Mouse (Mus musculus) hindbrain, embryonic 15.5 days (tissue): Measurements from ENCODE around the gene Atrn. TPM values are rescaled to one million over a fixed set of nuclear protein-coding genes. Genes with fewer than 3 reads are reported as not detected.

ENCODE experiments used
- ATAC-seq: fragments of 200-750 bp; cut with Nextera tagmentation; 2 replicates; pipeline ENCODE4 v1.8.0; 2017; ENCODE audit warnings: low read depth, moderate number of reproducible peaks, moderate TSS enrichment; ENCODE audit not compliant: low FRiP score
- H3K27ac ChIP-seq: fragments of 300-500 bp; sonication (generic); replicated peaks from 2 replicates; pipeline ENCODE4 v1.5.1; 2015; ENCODE audit warnings: mild to moderate bottlenecking, inconsistent platforms
- H3K27me3 ChIP-seq: fragments of 300-500 bp; sonication (generic); 2 replicates; pipeline ENCODE4 v1.6.1; 2015; ENCODE audit warnings: control low read depth, inconsistent platforms
- H3K36me3 ChIP-seq: fragments of 300-500 bp; sonication (generic); 2 replicates; pipeline ENCODE4 v1.6.1; 2015; ENCODE audit warnings: control low read depth, inconsistent platforms
- H3K4me1 ChIP-seq: fragments of 300-500 bp; sonication (generic); replicated peaks from 2 replicates; pipeline ENCODE4 v1.6.1; 2015; ENCODE audit warnings: control low read depth, inconsistent platforms
- H3K4me2 ChIP-seq: fragments of 300-500 bp; sonication (generic); 2 replicates; pipeline ENCODE4 v1.6.1; 2015; ENCODE audit warnings: moderate library complexity, mild to moderate bottlenecking, inconsistent platforms
- H3K4me3 ChIP-seq: fragments of 300-500 bp; sonication (generic); 2 replicates; pipeline ENCODE4 v1.5.1; 2015; ENCODE audit warnings: mild to moderate bottlenecking, inconsistent platforms
- H3K9ac ChIP-seq: fragments of 300-500 bp; sonication (generic); 2 replicates; pipeline ENCODE4 v1.6.1; 2015; ENCODE audit warnings: inconsistent platforms
- H3K9me3 ChIP-seq: fragments of 300-500 bp; sonication (generic); 2 replicates; pipeline ENCODE4 v1.6.1; 2016; ENCODE audit warnings: control low read depth, inconsistent platforms
- WGBS: fragments of 180-500 bp; shearing (Covaris S2); methylation state at CpG from one replicate; pipeline ENCODE4 v1.1.7; 2015; 5-methylcytosine and 5-hydroxymethylcytosine counted together
- polyA plus RNA-seq: library from polyadenylated mRNA; unstranded; fragments of >200 nt; fragmentation: Nextera tagmentation; extraction: Ambion mirVana; gene quantifications from 2 replicates; pipeline ENCODE4 v1.2.1, GENCODE M21; 2015

Atrn gene
- polyA plus RNA-seq, 1 experiment from 2014 or later, result 14.8 TPM

DNA sequence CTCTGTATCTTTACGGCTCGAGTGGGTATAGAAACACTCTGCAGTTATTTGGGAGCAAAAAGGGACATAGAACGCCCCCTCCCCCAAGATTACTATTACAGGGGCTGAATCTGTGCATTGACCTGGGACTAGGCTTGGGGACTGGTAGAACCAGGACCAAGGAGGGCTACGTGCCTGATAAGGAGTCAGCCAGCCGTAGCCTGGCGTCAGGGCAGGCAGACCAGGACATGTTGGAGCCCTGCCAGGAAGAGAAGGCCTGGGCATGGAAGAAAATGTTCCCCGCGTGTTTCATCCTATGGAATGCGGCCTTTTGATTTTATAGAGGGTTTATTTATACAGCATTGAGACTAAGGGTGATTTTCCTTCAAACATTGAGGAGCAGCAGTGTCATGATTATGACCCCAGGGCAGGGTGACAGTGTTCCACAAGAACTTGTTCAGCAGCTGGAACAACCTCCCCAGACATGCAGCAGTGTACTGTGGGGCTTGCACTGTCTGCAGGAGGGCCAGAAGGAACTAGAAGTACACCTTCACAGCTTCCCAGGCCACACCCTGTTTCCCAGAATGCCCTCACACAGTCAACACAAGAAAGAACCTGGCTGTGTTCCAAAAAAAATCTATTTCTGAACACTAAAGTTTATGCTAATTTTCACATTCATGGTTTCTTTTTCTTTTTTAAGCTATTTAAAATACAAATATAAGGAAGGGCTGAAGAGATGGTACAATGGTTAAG is 138.9 kb downstream of the Atrn start:
- H3K36me3 ChIP-seq, result no peaks in the 10 kb centered on the region
- H3K9ac ChIP-seq, result no peak overlapping the region
- no peak for ATAC-seq
- no peak overlapping the region for H3K4me2 ChIP-seq
- 77% methylated on average over 9 of the region's 9 CpGs for WGBS
- H3K4me3 ChIP-seq, result no peak overlapping the region
- H3K27me3 ChIP-seq, result 0 out of 2 replicates have a peak, but pooled peaks cover 11% of the 10 kb centered on the region
- H3K27ac ChIP-seq, result no peak overlapping the region
- H3K4me1 ChIP-seq, result peaks cover 16% of the 10 kb centered on the region
- no peaks in the 10 kb centered on the region for H3K9me3 ChIP-seq

DNA sequence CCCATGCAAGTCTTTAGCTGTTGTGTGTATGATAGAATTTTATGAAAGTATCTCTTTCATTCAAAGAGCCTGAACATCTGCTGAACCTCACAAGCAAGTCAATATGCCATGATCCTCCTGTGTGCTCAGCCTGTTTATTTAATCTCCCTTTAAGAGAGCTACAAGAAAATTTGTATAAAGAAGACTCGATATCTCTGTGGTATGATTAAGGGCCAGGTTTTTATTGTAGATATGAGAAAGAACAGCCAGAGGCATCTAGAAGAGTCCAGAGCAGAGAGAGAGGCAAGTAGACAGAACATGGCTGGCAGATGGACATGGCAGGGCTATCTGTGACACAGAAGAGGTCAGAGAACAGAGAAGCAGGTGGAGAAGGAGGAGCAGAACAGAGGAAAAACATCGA is 139.7 kb downstream of the Atrn start:
- H3K36me3 ChIP-seq, result no peaks in the 10 kb centered on the region
- 95% methylated on average over 2 of the region's 2 CpGs for WGBS
- no peak for ATAC-seq
- no peak overlapping the region for H3K9ac ChIP-seq
- no peaks in the 10 kb centered on the region for H3K9me3 ChIP-seq
- no peak overlapping the region for H3K27ac ChIP-seq
- H3K4me1 ChIP-seq, result peaks cover 7% of the 10 kb centered on the region
- H3K4me3 ChIP-seq, result no peak overlapping the region
- H3K27me3 ChIP-seq, result 0 out of 2 replicates have a peak, but pooled peaks cover 11% of the 10 kb centered on the region
- H3K4me2 ChIP-seq, result no peak overlapping the region

DNA sequence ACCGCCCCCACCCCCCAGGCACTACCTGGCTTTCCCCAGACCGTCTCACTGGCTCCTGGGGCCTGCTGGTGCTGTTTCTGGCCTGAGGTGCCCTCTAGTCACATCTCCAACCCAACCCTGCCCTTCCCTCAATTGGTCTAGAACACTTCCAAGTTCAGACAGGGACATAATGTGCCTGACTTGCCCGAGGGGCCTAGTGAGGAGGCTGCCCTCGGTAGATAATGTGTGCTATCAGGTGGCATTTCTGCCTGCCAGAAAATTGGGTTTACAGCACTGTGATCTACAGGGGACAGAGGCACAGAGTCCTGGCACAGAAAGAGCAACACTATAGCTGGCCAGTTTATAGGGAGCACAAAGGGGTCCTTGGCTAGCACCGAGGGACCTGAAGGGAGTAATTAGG is 145.7 kb downstream of the Atrn start:
- Histone ChIP-seq H3K4me3 (no peak overlapping the region), H3K9me3 (no peaks in the 10 kb centered on the region), H3K4me2 (no peak overlapping the region), H3K36me3 (no peaks in the 10 kb centered on the region), H3K9ac (no peak overlapping the region), H3K27ac (no peak overlapping the region), H3K4me1 (peaks cover 29% of the 10 kb centered on the region), H3K27me3 (peaks cover 48% of the 10 kb centered on the region)
- ATAC-seq, result no peak
- 74% methylated on average over 5 of the region's 5 CpGs for WGBS

DNA sequence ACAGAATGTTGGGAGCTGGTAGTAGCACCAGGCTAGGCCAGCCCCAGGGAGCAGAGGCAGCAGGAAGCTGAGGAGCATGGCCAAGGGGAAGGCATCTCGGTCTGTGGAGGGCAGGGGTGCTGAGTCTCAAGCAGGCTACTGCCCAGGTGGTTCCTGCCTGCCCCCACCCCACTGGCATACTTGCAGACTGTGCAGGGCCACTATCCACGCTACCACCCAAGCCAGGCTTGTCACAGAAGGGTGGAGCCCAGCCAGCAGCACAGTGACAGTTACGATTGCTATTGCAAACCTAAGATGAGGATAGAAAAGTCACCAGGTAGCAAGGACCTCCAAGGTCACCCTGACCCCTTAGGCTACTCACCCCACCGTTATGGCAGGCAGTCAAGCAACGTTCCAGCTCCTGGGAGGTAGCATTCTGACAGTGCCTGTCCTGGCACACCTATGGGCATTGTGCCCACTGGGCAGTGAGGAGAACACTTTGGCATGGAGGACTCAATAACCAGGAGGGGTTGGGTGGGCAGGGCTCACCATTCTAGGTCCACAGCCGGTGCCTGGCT is 146.6 kb downstream of the Atrn start:
- peaks cover 29% of the 10 kb centered on the region for H3K4me1 ChIP-seq

DNA sequence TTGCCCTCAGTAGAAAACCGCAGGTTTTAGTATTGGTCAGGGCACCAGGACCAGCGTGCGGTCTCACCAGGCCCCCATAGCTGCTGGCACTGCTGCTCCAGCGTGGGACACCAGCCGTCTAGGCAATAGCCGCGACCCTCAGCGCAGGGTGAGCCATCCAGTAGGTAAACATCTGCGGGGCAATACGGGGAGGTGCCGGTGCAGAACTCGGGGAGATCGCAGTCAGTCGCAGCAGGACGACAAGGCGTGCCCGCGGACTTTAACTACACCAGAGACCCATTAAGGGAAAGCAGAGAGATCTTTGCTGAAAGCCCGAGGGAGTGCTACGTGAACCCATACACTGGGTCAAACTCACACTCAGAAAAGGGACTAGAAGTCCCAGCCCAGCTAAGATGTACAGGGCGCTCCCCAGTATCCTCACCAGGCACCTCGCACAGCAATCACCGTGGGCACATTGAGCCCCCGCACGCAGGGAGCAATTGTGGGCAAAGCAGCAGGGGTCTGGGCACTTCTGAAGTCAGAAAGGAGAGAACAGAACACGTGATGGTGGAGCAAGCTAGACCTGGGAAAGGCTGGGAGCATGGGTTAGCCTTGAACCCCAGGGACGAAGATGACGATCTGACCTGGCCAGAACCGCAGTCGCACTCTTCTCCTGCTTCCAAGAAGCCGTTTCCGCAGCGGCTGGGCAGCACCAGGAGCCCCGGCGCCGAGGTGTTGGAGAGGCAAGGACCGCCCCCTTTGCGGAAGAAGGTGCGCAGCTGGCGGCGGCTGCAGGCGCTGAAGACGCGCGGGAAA is 147.8 kb downstream of the Atrn start:
- Histone ChIP-seq H3K4me2 (peak overlapping the region; percentile 62), H3K9ac (peak overlapping the region; percentile 29; the same call in 1 of the 2 replicates), H3K4me3 (peak overlapping the region; percentile 34), H3K36me3 (no peaks in the 10 kb centered on the region), H3K4me1 (peaks cover 29% of the 10 kb centered on the region), H3K27ac (no peak overlapping the region), H3K9me3 (no peaks in the 10 kb centered on the region), H3K27me3 (peaks cover 48% of the 10 kb centered on the region)
- no peak for ATAC-seq
- 2% methylated on average over 45 of the region's 45 CpGs for WGBS

More for the DNA sequence above, 146.6 kb downstream of the Atrn start:
- no peak for ATAC-seq
- Histone ChIP-seq H3K27me3 (peaks cover 48% of the 10 kb centered on the region), H3K9me3 (no peaks in the 10 kb centered on the region), H3K4me3 (no peak overlapping the region), H3K4me2 (no peak overlapping the region), H3K36me3 (no peaks in the 10 kb centered on the region), H3K27ac (no peak overlapping the region), H3K9ac (no peak overlapping the region)
- WGBS, result 68% methylated on average over 6 of the region's 6 CpGs

DNA sequence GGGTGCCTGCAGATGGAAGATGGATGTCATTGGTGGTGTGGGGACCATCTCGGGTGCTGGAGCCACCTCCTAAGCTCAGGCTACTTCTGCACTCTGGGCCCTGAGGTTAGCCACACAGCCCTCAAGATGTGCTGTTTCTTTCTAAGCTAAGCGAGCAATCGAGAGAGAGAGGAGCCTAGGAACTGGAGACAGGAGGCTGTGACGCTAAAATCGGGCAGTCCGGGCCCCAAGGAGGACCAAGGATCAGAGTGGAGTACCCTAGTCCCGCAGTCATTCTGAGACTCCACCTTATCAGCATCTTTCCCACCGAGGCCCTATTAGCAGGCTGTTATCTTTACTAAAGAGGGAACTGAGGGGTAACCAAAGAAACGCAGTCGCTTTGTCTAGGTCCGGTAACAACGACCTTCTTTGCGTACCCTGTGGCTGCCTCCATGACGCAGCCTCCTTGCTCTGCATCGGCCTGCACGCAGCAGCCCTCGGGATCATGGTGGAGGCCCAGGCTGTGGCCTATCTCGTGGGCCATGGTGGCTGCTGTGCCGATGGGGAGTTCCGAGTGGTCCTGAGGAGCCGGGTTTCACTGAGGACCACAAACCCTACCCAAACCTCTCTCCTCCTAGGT is 148.5 kb downstream of the Atrn start:
- 4% methylated on average over 21 of the region's 21 CpGs for WGBS
- Histone ChIP-seq H3K9me3 (no peaks in the 10 kb centered on the region), H3K27ac (no peak overlapping the region), H3K4me1 (peaks cover 31% of the 10 kb centered on the region), H3K9ac (peak overlapping the region; percentile 29; the same call in 1 of the 2 replicates), H3K27me3 (peaks cover 48% of the 10 kb centered on the region), H3K36me3 (no peaks in the 10 kb centered on the region), H3K4me3 (peak overlapping the region; percentile 34), H3K4me2 (peak overlapping the region; percentile 62)
- ATAC-seq, result no peak

DNA sequence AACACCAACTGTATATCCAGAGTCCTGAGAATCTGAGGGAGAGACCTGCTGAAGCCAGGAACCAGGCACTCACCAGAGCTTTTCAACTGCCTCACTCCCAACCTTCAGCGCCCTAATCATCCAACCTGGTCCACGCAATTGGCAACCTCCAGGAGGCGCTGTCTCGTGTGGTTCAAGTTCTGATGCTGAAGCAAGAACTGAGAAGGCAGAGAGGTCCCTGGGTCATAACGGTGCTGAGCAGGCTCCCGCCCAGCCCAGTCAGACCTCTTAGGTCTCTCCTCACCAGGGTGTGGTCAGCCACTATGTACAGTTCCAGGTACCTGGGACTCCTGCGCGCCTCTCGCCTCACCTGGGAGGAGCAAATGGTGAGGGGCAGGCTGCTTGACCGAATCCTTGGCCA is 149.3 kb downstream of the Atrn start:
- 0 out of 2 replicates have a peak overlapping the region, but pooled peaks have one; percentile 6 for H3K4me3 ChIP-seq
- no peaks in the 10 kb centered on the region for H3K36me3 ChIP-seq
- no peak for ATAC-seq
- no peak overlapping the region for H3K27ac ChIP-seq
- WGBS, result 5% methylated on average over 10 of the region's 10 CpGs
- H3K27me3 ChIP-seq, result peaks cover 48% of the 10 kb centered on the region
- peaks cover 31% of the 10 kb centered on the region for H3K4me1 ChIP-seq
- H3K9ac ChIP-seq, result no peak overlapping the region
- peak overlapping the region; percentile 62 for H3K4me2 ChIP-seq
- H3K9me3 ChIP-seq, result no peaks in the 10 kb centered on the region

DNA sequence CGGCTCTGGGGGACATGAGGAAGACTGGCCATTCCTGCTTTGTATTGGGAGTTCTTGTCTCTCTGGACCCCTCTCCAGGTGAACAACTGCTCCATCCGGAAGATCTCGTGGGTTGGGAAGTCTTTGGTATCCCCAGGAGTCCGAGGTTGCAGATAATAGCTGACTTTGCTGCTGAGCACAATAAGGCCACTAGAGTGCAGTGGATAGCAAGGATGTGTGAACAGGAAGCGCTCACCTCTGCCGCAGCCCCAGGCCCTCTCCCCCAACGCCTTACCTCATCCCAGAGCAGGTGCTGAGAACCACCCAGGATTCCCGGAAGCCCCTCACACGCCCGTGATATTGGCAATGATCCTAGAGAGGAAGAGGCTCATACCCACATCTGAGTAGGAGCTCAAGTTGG is 149.9 kb downstream of the Atrn start:
- peaks cover 48% of the 10 kb centered on the region for H3K27me3 ChIP-seq

DNA sequence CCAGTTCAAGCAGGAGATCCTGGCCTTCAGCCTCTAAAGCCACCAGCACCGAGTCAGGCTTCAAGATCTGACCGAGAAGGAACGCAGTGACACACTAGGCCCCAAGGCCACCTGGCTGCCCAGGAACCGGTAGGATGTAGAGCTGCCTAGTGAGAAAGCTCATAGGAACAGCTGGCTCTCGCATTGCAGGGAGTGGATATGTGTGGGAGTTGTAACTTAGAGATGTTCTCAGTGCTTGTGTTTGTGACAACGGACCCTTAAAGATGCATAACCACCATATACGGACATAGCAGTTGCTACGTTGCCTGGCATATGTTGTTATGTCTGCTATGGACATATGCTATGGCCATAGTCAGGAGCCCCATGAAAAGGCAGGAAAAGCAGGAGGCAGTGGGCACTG is 152.4 kb downstream of the Atrn start:
- H3K27me3 ChIP-seq, result peaks cover 48% of the 10 kb centered on the region
- 96% methylated on average over 8 of the region's 8 CpGs for WGBS
- ATAC-seq, result no peak
- no peaks in the 10 kb centered on the region for H3K36me3 ChIP-seq
- peaks cover 32% of the 10 kb centered on the region for H3K4me1 ChIP-seq
- no peak overlapping the region for H3K4me3 ChIP-seq
- no peaks in the 10 kb centered on the region for H3K9me3 ChIP-seq
- H3K27ac ChIP-seq, result no peak overlapping the region
- H3K4me2 ChIP-seq, result no peak overlapping the region
- H3K9ac ChIP-seq, result no peak overlapping the region

More for the DNA sequence above, 149.9 kb downstream of the Atrn start:
- no peak overlapping the region for H3K4me3 ChIP-seq
- H3K9ac ChIP-seq, result no peak overlapping the region
- peak overlapping the region; percentile 62; the same call in 1 of the 2 replicates for H3K4me2 ChIP-seq
- H3K9me3 ChIP-seq, result no peaks in the 10 kb centered on the region
- H3K36me3 ChIP-seq, result no peaks in the 10 kb centered on the region
- WGBS, result 2% methylated on average over 10 of the region's 10 CpGs
- ATAC-seq, result 0 out of 2 replicates have a peak, but pooled peaks have one; percentile 20
- H3K27ac ChIP-seq, result no peak overlapping the region
- peaks cover 31% of the 10 kb centered on the region for H3K4me1 ChIP-seq

DNA sequence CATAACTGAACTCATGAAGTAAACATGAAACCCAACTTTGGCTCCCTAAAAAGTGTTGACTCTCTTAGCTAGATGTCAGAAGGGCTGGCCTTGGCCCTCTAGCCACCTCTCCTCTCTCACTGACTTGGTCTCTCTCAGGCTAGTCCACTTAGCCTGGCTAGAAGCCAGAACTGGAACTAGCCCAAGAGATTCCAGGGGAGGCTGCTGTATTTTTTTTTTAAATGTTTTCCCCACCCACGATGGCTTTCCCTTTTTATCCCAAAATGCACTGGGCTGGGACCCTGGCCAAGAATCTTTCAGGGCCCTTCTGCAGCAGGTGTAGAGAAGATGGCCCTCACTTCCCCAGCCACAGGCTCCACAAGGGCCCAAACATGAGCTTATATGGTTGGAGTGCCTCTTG is 153.1 kb downstream of the Atrn start:
- no peak overlapping the region for H3K9ac ChIP-seq
- peaks cover 43% of the 10 kb centered on the region for H3K27me3 ChIP-seq
- no peak overlapping the region for H3K4me2 ChIP-seq
- no peak for ATAC-seq
- no peaks in the 10 kb centered on the region for H3K36me3 ChIP-seq
- peaks cover 25% of the 10 kb centered on the region for H3K4me1 ChIP-seq
- H3K27ac ChIP-seq, result no peak overlapping the region
- H3K9me3 ChIP-seq, result no peaks in the 10 kb centered on the region
- H3K4me3 ChIP-seq, result no peak overlapping the region
- 46% methylated on average over 1 of the region's 1 CpGs for WGBS

DNA sequence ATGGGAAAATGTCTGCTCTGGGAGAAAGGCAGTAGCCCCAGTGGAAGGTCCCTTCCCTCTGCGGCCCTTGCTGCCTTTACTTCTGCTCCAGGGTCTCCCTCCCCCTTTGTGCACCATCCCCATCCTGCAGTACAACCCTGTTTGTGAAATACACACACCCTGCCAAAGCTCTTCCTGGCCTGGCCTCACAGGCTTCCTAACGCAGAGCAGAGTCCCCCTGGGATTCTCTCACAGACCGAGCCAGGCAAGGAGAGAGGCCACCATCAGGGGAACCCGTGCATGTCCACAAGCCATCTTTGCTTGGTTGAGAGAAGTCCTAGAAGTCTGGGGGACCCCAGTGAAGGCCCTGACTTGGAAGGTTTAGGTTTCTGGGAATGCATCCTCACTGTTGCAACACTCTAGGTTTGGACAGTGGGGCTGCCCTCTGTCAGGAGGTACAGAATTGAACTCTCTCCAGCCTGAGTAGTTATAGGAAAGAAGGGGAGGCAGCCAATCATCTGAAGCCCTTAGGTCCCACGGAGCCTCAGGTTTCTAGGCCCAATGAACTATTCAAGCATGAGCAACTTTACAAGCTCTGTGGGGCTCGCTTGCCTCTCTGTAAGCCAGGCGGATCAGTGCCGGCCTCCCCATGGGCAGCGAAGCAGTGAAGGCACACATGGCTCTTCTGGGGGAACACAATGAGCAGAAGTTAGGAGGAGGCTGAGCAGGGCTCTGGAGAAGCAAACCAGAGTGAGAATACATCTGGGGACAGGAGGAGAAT is 153.7 kb downstream of the Atrn start:
- H3K4me1 ChIP-seq, result peaks cover 19% of the 10 kb centered on the region
- H3K4me3 ChIP-seq, result no peak overlapping the region
- H3K4me2 ChIP-seq, result no peak overlapping the region
- ATAC-seq, result no peak
- no peaks in the 10 kb centered on the region for H3K36me3 ChIP-seq
- no peaks in the 10 kb centered on the region for H3K9me3 ChIP-seq
- H3K27me3 ChIP-seq, result peaks cover 41% of the 10 kb centered on the region
- WGBS, result 56% methylated on average over 9 of the region's 9 CpGs
- no peak overlapping the region for H3K27ac ChIP-seq
- no peak overlapping the region for H3K9ac ChIP-seq
